Mouse (Mus musculus) testis, adult 2 months (tissue): Measurements from ENCODE around the gene Khk. TPM values are rescaled to one million over a fixed set of nuclear protein-coding genes. Genes with fewer than 3 reads are reported as not detected.
"Not testable (repeated sequence)": the region's sequence is repeated elsewhere in the genome, so short reads cannot be mapped to it uniquely, and the experiment has no call there.

Experiments
- H3K27ac ChIP-seq: fragments of 200-500 bp; 2 replicates; pipeline ENCODE4 v1.5.1; 2012; ENCODE audit warnings: low read depth, low read length; ENCODE audit not compliant: control insufficient read depth, insufficient read depth
- H3K27me3 ChIP-seq: fragments of 200-500 bp; 2 replicates; pipeline ENCODE4 v1.6.1; 2012; ENCODE audit warnings: mild to moderate bottlenecking, low read length, moderate library complexity; ENCODE audit not compliant: control insufficient read depth, insufficient read depth
- H3K36me3 ChIP-seq: fragments of 200-500 bp; 2 replicates; pipeline ENCODE4 v1.6.1; 2012; ENCODE audit warnings: mild to moderate bottlenecking, low read length; ENCODE audit not compliant: control insufficient read depth, insufficient read depth
- H3K4me1 ChIP-seq: fragments of 200-500 bp; 2 replicates; pipeline ENCODE4 v1.6.1; 2012; ENCODE audit warnings: low read length; ENCODE audit not compliant: control insufficient read depth, insufficient read depth
- H3K4me3 ChIP-seq: fragments of 200-500 bp; 2 replicates; pipeline ENCODE4 v1.5.1; 2012; ENCODE audit warnings: low read depth, mild to moderate bottlenecking, low read length, moderate library complexity, mixed read lengths; ENCODE audit not compliant: control insufficient read depth
- CTCF ChIP-seq: fragments of 200-500 bp; IDR thresholded peaks from 2 replicates; pipeline ENCODE4 v1.5.1; 2012; ENCODE audit warnings: low read depth, mild to moderate bottlenecking, inconsistent platforms, low read length, moderate library complexity; ENCODE audit not compliant: control insufficient read depth, insufficient read depth, insufficient replicate concordance
- POLR2A ChIP-seq: fragments of 200-500 bp; IDR thresholded peaks from 2 replicates; pipeline ENCODE4 v1.6.1; 2012; ENCODE audit warnings: low read depth, mild to moderate bottlenecking, inconsistent platforms, low read length, moderate library complexity; ENCODE audit not compliant: control insufficient read depth
- polyA plus RNA-seq: library from polyadenylated mRNA; depleted of rRNA; stranded (reverse); fragments of >200 nt; gene quantifications from 2 replicates; pipeline ENCODE4 v1.2.3, GENCODE M21; 2012; rRNA removed

Gene Khk
- 6.0 and 10.3 TPM in 2 replicates for polyA plus RNA-seq

DNA sequence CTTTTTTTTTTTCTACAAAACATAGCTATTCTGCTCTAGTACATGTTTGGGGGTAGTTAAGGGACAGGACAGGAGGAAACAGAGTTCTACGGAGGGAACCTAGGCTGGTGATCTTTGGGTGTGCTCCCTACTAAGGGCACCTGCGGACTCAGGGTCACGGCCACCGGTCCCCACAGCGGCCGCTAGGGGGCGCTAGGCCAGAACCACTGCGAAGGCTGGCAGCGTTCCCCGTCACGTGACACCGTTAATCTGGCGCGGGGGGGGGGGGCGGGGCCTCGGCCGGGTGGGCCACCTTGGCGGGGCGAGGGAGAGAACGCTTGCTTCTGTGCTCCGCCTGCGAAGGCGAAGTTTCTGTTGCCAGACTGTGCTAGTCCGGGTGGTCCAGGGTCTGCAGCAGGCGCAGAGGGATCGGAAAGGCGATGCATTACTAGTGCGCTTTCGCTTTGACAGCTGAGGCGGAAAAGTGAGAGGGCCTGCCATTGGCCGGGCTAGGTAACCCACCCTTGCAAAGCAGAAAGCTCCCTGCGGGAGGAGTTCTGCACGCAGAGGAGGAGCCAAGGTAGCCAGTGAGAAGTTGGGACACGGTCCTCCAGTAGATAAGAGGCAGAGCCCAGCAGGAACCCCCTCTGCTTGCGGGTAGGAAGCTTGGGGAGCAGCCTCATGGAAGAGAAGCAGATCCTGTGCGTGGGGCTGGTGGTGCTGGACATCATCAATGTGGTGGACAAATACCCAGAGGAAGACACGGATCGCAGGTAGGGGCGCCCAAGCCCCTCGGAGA lies at the start of gene Khk:
Gene Khk (plus strand): TSS at position 176 of the 778 bp plus-strand sequence.
- TF ChIP-seq CTCF (peak; percentile 94), POLR2A (no peak; the same call in 1 of the 2 replicates)
- Histone ChIP-seq H3K36me3 (no peaks in the 10 kb centered on the region), H3K27ac (peak within 1 kb of the TSS; percentile 78), H3K27me3 (no peaks in the 10 kb centered on the region), H3K4me3 (peak within 1 kb of the TSS; percentile 94), H3K4me1 (peaks cover 21% of the 10 kb centered on the region)

- no peak for TF ChIP-seq CTCF
- TF ChIP-seq POLR2A = no peak
- H3K27ac ChIP-seq = no peak overlapping the region
- no peaks in the 10 kb centered on the region for H3K27me3 ChIP-seq
- H3K36me3 ChIP-seq = no peaks in the 10 kb centered on the region; the same call in none of the 2 replicates
- H3K4me3 ChIP-seq = no peak overlapping the region
- H3K4me1 ChIP-seq = peaks cover 7% of the 10 kb centered on the region
Measured at GRCm38 (mm10) chr5:30872574-30872973, 48.7 kb upstream of the Khk start.

GRCm38 (mm10) chr5:30874365-30874764 lies 46.9 kb upstream of the Khk start:
- Histone ChIP-seq H3K36me3 (no peaks in the 10 kb centered on the region; the same call in none of the 2 replicates), H3K4me3 (no peak overlapping the region), H3K27ac (no peak overlapping the region), H3K27me3 (no peaks in the 10 kb centered on the region), H3K4me1 (peaks cover under 1% of the 10 kb centered on the region)
- TF ChIP-seq POLR2A = no peak
- TF ChIP-seq CTCF = no peak

GRCm38 (mm10) chr5:30878616-30879015 lies 42.6 kb upstream of the Khk start:
- Histone ChIP-seq H3K4me1 (no peaks in the 10 kb centered on the region), H3K27ac (no peak overlapping the region), H3K36me3 (no peaks in the 10 kb centered on the region; the same call in 1 of the 2 replicates), H3K27me3 (no peaks in the 10 kb centered on the region), H3K4me3 (no peak overlapping the region)
- no peak for TF ChIP-seq POLR2A
- TF ChIP-seq CTCF = no peak

DNA sequence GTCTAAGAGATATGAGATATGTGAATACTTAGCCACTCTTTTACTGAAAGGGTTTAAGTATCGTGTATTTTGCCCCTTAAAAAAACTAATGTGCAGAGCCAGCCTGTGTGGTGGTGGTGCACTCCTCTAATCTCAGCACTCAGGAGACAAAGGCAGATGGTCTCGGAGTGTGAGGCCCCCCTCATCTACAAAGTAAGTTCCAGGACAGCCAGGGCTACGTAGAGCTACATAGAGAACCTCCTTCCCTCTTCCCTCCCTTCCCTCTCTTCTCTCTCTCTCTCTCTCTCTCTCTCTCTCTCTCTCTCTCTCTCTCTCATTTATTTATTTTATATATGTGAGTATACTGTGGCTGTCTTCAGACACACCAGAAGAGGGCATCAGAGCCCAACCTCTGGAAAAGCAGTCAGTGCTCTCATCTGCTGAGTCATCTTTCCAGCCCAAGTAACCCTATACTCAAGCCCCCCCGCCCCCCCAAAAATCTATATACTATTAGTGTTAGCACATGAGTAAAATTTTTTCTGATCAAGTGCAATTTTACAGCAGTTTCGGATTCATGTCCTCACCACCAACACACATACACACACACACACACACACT lies 41.8 kb upstream of the Khk start:
- H3K36me3 ChIP-seq = no peaks in the 10 kb centered on the region; the same call in 1 of the 2 replicates
- no peak overlapping the region for H3K4me3 ChIP-seq
- no peaks in the 10 kb centered on the region for H3K27me3 ChIP-seq
- H3K27ac ChIP-seq = no peak overlapping the region
- TF ChIP-seq POLR2A (no peak), CTCF (no peak)
- no peaks in the 10 kb centered on the region for H3K4me1 ChIP-seq

DNA sequence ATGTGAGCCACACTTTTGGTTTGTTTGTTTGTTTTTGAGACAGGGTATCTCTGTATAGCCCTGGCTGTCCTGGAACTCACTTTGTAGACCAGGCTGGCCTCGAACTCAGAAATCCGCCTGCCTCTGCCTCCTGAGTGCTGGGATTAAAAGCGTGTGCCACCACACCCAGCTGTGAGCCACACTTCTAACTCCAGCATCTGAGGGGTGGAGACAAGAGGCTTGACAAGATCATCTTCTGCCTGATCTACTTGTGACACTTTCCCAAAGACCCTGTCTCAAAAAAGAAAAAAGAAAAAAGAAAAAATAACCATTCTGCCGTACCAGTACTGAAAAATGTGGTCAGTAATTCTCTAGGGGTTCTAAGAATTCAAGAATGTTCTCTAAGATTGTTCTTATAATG lies 39.4 kb upstream of the Khk start:
- H3K4me1 ChIP-seq, H3K27me3 ChIP-seq, H3K27ac ChIP-seq, H3K4me3 ChIP-seq, H3K36me3 ChIP-seq: not testable (repeated sequence)

DNA sequence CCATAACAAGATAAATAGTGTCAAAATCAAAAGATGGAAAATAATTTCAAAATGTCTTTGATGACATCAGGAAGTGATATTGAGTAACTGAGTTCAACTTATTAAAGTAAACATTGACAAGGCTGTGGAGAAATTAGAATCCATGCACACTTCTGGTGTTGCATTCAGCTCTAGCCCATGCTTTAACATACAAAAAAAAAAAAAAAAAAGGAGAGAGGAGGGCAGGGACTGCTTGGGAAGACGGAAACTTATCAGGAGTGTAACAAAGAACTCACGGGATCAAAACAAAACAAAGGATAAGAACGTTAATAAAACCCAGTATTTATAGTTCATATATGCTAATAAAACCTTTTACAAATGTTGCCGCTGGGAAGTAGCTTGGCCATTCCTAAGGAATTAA lies 35.0 kb upstream of the Khk start:
- Histone ChIP-seq H3K27ac (no peak overlapping the region), H3K4me3 (no peak overlapping the region), H3K4me1 (peaks cover 6% of the 10 kb centered on the region), H3K36me3 (peaks cover 3% of the 10 kb centered on the region), H3K27me3 (no peaks in the 10 kb centered on the region)
- no peak for TF ChIP-seq POLR2A
- TF ChIP-seq CTCF = no peak
